Comparison of ENCODE assay signal across 19 mouse cellular contexts in genomic region chr6:84493676-84494075, GRCm38 (mm10).
"Had no signal": no experiment of that assay in that cellular context is flagged by ENCODE, and none has a peak within 500 bp of the region (broad histone marks: within the 10 kb centered on the region; RNA-seq: fewer than 3 reads in every experiment).

No protein-coding gene starts in this region.

- H3K27ac ChIP-seq: gastrocnemius, adult 2 months; heart, embryonic 10.5 days; hindbrain, embryonic 10.5 days; hindbrain, embryonic 12.5 days; hindbrain, embryonic 14.5 days; intestine, embryonic 15.5 days; layer of hippocampus, adult 2 months; left cerebral cortex, adult 2 months; limb, embryonic 10.5 days; limb, embryonic 12.5 days had no signal

- ATAC-seq: hindbrain, embryonic 16.5 days; inflammation-experienced regulatory T-cells, adult 6 months; intestine, embryonic 15.5 days; intestine, postnatal 0 days had no signal

- H3K4me3 ChIP-seq: gastrocnemius, adult 2 months; heart, embryonic 10.5 days; heart, embryonic 12.5 days; hindbrain, embryonic 10.5 days; hindbrain, embryonic 12.5 days; intestine, embryonic 15.5 days; layer of hippocampus, adult 2 months; left cerebral cortex, adult 2 months; limb, embryonic 10.5 days; limb, embryonic 12.5 days had no signal

- H3K4me2 ChIP-seq: heart, embryonic 12.5 days; hindbrain, embryonic 12.5 days; hindbrain, embryonic 14.5 days; intestine, embryonic 15.5 days; limb, embryonic 12.5 days had no signal

- H3K27me3 ChIP-seq: heart, embryonic 12.5 days; hindbrain, embryonic 12.5 days; intestine, embryonic 15.5 days; limb, embryonic 12.5 days had no signal

- H3K9ac ChIP-seq: heart, embryonic 12.5 days; hindbrain, embryonic 12.5 days; hindbrain, embryonic 14.5 days; intestine, embryonic 15.5 days; limb, embryonic 12.5 days had no signal

- H3K36me3 ChIP-seq: heart, embryonic 10.5 days; heart, embryonic 12.5 days; hindbrain, embryonic 10.5 days; hindbrain, embryonic 12.5 days; intestine, embryonic 15.5 days; limb, embryonic 10.5 days; limb, embryonic 12.5 days had no signal

- DNase-seq: gastrocnemius, adult 2 months; gastrocnemius, postnatal 10 days; gastrocnemius, postnatal 25 days; heart, adult 18-20 months; heart, postnatal 10 days; kidney, postnatal 25 days had no signal

- H3K9me3 ChIP-seq: heart, embryonic 10.5 days; heart, embryonic 12.5 days; hindbrain, embryonic 10.5 days; hindbrain, embryonic 12.5 days; intestine, embryonic 15.5 days; limb, embryonic 10.5 days; limb, embryonic 12.5 days had no signal

- H3K4me1 ChIP-seq: intestine, embryonic 15.5 days; limb, embryonic 12.5 days had no signal
